Mouse (Mus musculus) CH12.LX (cell line): ENCODE measurements at regions not wholly inside any gene's neighbourhood (a gene's known extent, or its start where the extent isn't known, plus 50 kb on each side); places are given as distances from the start of the nearest gene placed in this dataset.

Experiments used
- BHLHE40 ChIP-seq: IDR thresholded peaks from 2 replicates; pipeline ENCODE4 v1.6.1; 2011; ENCODE audit warnings: mild to moderate bottlenecking, low read depth, low read length, improper control_type of control experiment
- CHD2 ChIP-seq: IDR thresholded peaks from 2 replicates; pipeline ENCODE4 v1.6.1; 2011; ENCODE audit warnings: low read length, improper control_type of control experiment
- CTCF ChIP-seq, 2 experiments: IDR thresholded peaks in 1 of 2; conservative IDR thresholded peaks in 1 of 2; 2 replicates each; pipeline ENCODE4 v1.5.1; 2011 to 2012; ENCODE audit warnings: low read depth in 2 of 2, low read length in 2 of 2, improper control_type of control experiment in 1 of 2, inconsistent platforms in 1 of 2, mild to moderate bottlenecking in 1 of 2, moderate library complexity in 1 of 2
- E2F4 ChIP-seq: IDR thresholded peaks from 2 replicates; pipeline ENCODE4 v1.6.1; 2011; ENCODE audit warnings: low read depth, low read length, improper control_type of control experiment; ENCODE audit not compliant: insufficient replicate concordance
- ETS1 ChIP-seq: conservative IDR thresholded peaks from 2 replicates; pipeline ENCODE4 v1.6.1; 2012; ENCODE audit warnings: low read depth, mild to moderate bottlenecking, inconsistent platforms, low read length, improper control_type of control experiment, moderate library complexity
- GABPA ChIP-seq: IDR thresholded peaks from 2 replicates; pipeline ENCODE4 v1.6.1; 2012; ENCODE audit warnings: low read depth, low read length, improper control_type of control experiment, inconsistent platforms; ENCODE audit not compliant: insufficient replicate concordance
- HCFC1 ChIP-seq: IDR thresholded peaks from 2 replicates; pipeline ENCODE4 v1.6.1; 2012; ENCODE audit warnings: low read depth, mild to moderate bottlenecking, inconsistent platforms, low read length, improper control_type of control experiment
- MAFK ChIP-seq: IDR thresholded peaks from 2 replicates; pipeline ENCODE4 v1.6.1; 2011; ENCODE audit warnings: low read length, improper control_type of control experiment; ENCODE audit not compliant: insufficient replicate concordance
- MEF2A ChIP-seq: IDR thresholded peaks from 2 replicates; pipeline ENCODE4 v1.6.1; 2014; ENCODE audit warnings: low read depth, mild to moderate bottlenecking, inconsistent platforms, low read length, improper control_type of control experiment, borderline replicate concordance
- POLR2A ChIP-seq: IDR thresholded peaks from 2 replicates; pipeline ENCODE4 v1.6.1; 2011; ENCODE audit warnings: low read depth, mild to moderate bottlenecking, improper control_type of control experiment, low read length
- RCOR1 ChIP-seq: conservative IDR thresholded peaks from 2 replicates; pipeline ENCODE4 v1.6.1; 2012; ENCODE audit warnings: low read depth, mild to moderate bottlenecking, inconsistent platforms, low read length, improper control_type of control experiment

- no peak for TF ChIP-seq E2F4
- no peak for TF ChIP-seq CTCF (conservative IDR thresholded peaks at IDR 0.05 in 1 of 2, IDR thresholded peaks at IDR 0.05 in 1 of 2; ENCODE audit: low read depth in 2 of 2, low read length in 2 of 2)
- no peak for TF ChIP-seq POLR2A
- no peak for TF ChIP-seq ETS1
- no peak for TF ChIP-seq BHLHE40
- no peak for TF ChIP-seq RCOR1
- no peak for TF ChIP-seq MAFK
- TF ChIP-seq HCFC1 = no peak
- no peak for TF ChIP-seq MEF2A
- TF ChIP-seq CHD2 = no peak
- no peak for TF ChIP-seq GABPA
Observed at GRCm38 (mm10) chr13:42379675-42380074, 78.4 kb downstream of the Edn1 start.
